Mouse (Mus musculus) activated CD4-positive, CD25-positive, alpha-beta regulatory T cell, adult 4 months (primary cell): ENCODE measurements around the gene Mfap3l. TPM values are rescaled to one million over a fixed set of nuclear protein-coding genes. Genes with fewer than 3 reads are reported as not detected.
"Not testable (repeated sequence)": the region's sequence is repeated elsewhere in the genome, so short reads cannot be mapped to it uniquely, and the experiment has no call there.

Experiments used
- ATAC-seq: one replicate; pipeline ENCODE4 v1.8.0; 2017
- polyA plus RNA-seq, 2 experiments: library from polyadenylated mRNA; unstranded; fragments of 100-300 nt; shearing (Covaris generic); gene quantifications; one replicate each; pipeline ENCODE4 v1.2.1; 2017

Mfap3l gene
- polyA plus RNA-seq, 2 experiments from 2014 or later = not detected

DNA sequence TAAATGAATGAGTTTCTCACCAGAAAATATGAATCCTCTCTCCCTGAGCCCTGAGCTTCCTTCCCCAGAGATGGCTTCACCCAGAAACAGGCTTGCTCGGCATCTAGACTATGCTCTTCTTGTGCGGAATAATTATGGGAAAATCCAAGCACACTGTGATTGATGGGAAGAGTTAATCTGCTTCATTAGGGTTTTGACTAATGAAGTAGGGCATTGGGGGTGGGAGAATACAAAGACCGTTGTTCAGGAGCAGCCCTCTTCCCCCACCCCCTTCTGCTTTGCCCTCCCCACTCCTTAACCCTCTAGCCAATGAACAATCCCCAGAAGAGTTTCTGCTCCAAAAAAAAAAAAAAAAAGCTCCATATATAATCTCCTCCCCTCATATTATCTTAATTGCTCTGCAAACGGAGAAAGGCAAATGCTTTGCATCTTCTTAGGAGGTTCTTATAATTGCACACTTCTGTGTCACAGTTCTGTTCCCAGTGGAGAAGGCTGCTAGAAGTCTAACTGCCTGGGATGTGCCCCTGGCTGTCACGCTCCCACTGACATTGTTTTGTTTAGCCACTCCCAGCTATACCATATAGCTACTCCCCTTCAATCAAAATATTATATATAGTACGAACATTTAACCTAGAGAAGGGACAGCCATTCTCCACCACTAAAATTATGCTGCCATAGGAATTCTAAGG is 24.9 kb downstream of the Mfap3l start:
- ATAC-seq = no peak

- no peak for ATAC-seq
Measured at GRCm38 (mm10) chr8:60658114-60658500, 25.5 kb downstream of the Mfap3l start.

GRCm38 (mm10) chr8:60658686-60659085 is 26.1 kb downstream of the Mfap3l start:
- not testable (repeated sequence) for ATAC-seq

DNA sequence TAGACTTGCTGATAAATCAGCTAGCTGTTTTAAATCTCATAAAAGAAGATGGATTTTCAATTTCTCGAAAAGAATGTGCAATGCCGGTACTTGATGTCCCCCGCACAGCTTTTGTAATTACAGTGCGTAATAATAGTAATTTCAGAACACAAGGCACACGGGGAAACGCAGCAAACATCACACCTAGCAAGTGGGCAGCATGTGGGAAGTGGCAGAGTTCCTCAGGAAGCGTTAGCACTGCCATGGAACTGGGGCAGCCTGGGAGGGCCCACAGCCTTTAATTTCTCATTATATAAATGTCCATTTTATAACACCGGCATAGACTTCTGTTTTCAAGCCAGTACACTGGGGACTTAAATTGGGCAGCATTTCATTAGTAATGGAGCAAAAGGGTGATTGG is 27.1 kb downstream of the Mfap3l start:
- no peak for ATAC-seq

DNA sequence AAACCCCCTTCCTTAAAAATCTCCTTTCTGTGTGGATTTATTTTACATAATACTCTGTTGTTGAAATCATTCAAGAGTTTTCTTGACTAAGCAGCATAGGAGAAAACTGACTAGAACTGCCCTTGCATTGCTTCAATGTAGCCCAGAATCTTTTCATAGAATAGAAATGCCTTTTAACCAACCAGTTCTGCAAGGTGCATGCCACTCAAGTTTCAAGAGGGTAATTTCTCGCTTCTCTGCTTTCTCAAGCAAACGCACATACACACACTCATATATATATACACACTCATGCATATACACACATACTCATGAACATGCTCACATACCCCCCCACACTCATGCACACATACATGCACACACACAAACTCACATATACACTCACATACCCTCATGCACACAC is 28.6 kb downstream of the Mfap3l start:
- ATAC-seq = no peak

- no peak for ATAC-seq
Measured at GRCm38 (mm10) chr8:60663552-60663951, 30.9 kb downstream of the Mfap3l start.

- ATAC-seq = no peak
Measured at GRCm38 (mm10) chr8:60665821-60666220, 33.2 kb downstream of the Mfap3l start.

- ATAC-seq = no peak
Measured at GRCm38 (mm10) chr8:60666852-60667251, 34.2 kb downstream of the Mfap3l start.

GRCm38 (mm10) chr8:60678590-60678989 is 46.0 kb downstream of the Mfap3l start:
- no peak for ATAC-seq

- no peak for ATAC-seq
Measured at GRCm38 (mm10) chr8:60681811-60682210, 49.2 kb downstream of the Mfap3l start.

- ATAC-seq = no peak
Measured at GRCm38 (mm10) chr8:60682340-60682739, 49.7 kb downstream of the Mfap3l start.

GRCm38 (mm10) chr8:60711516-60712086 is 79.0 kb downstream of the Mfap3l start:
- ATAC-seq = no peak

DNA sequence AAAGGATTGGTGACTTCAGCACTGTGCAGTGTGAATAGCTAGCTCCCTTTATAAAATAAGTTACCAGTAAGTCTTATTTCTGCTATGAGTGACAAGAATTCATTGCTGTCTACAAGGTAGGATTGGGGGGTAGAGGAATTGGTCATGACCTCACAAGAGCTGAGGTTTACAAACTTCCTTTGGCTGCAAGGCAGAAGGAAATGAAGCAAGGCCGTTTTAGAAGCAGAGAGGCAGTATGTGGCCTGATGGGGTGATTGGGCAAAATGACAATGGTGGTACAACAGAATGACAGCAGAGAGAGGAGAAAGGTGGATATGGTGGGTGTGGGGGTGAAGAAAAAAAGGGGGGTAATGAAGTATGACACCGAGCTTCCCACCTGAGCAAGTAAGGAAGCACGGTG is 82.1 kb downstream of the Mfap3l start:
- ATAC-seq = no peak

DNA sequence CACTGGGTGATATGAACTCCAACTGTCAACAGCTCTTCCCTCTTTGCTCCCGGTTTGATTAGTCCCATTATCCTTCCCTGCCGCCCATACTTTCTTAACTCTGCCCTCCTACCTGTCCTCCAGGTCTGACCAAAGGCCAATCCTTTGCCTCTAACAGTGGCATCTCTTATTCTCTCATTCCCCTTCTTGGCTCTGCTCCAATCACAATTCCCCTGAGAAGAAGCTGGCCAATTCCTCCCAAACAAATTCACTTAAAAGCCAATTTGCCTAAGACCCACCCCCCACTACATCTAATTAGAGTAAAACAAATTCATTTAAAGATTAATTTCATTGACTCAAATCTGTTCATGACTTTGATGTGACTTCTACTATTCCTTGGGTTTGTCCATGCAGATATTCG is 86.1 kb downstream of the Mfap3l start:
- no peak for ATAC-seq

Other genes with a start within 250 kb of the Mfap3l start
- not detected for gene Gm10283, start 129.6 kb upstream of the Mfap3l start, polyA plus RNA-seq
- not detected for gene Aadat, start 126.9 kb upstream of the Mfap3l start, polyA plus RNA-seq